Mouse (Mus musculus) left cerebral cortex, adult 18-20 months (tissue): ENCODE data around the gene Dlg2. TPM values are rescaled to one million over a fixed set of nuclear protein-coding genes. Genes with fewer than 3 reads are reported as not detected.
A peak's percentile ranks its signal among the peaks of the same experiment; 100 is the strongest.

Experiments used
- DNase-seq, 2 experiments: peaks; one replicate each; pipeline ENCODE4 v3.0.0; 2021 to 2022; ENCODE audit warnings: low spot score in 2 of 2, mixed read lengths in 1 of 2
- total RNA-seq, 2 experiments: library from RNA; stranded (reverse); gene quantifications; 2 replicates each; pipeline ENCODE4 v1.2.3; 2021

The Dlg2 gene
- total RNA-seq, 2 experiments from 2014 or later: 256 to 276 TPM

- DNase-seq: peak; percentile 49 to 53
Measured at GRCm38 (mm10) chr7:91089211-91089930, 612.9 kb downstream of the Dlg2 start.

- peak; percentile 21 to 23 for DNase-seq
Measured at GRCm38 (mm10) chr7:91090317-91090829, 613.9 kb downstream of the Dlg2 start.

- DNase-seq: peak; percentile 27 to 45
Measured at GRCm38 (mm10) chr7:91090830-91091683, 614.6 kb downstream of the Dlg2 start.

- peak; percentile 38 to 42 for DNase-seq
Measured at GRCm38 (mm10) chr7:91096467-91096866, 620.0 kb downstream of the Dlg2 start.

GRCm38 (mm10) chr7:91098521-91098920 is 622.0 kb downstream of the Dlg2 start:
- no peak for DNase-seq

- peak in 1 of 2 experiments; percentile 36 for DNase-seq
Measured at GRCm38 (mm10) chr7:91109575-91109974, 633.1 kb downstream of the Dlg2 start.

GRCm38 (mm10) chr7:91132128-91132527 is 655.7 kb downstream of the Dlg2 start:
- DNase-seq: no peak

GRCm38 (mm10) chr7:91154096-91154495 is 677.6 kb downstream of the Dlg2 start:
- DNase-seq: no peak

- no peak for DNase-seq
Measured at GRCm38 (mm10) chr7:91159144-91159543, 682.7 kb downstream of the Dlg2 start.

- DNase-seq: no peak
Measured at GRCm38 (mm10) chr7:91161643-91162175, 685.2 kb downstream of the Dlg2 start.

GRCm38 (mm10) chr7:91173560-91173959 is 697.1 kb downstream of the Dlg2 start:
- DNase-seq: no peak

- DNase-seq: no peak
Measured at GRCm38 (mm10) chr7:91188211-91188610, 711.7 kb downstream of the Dlg2 start.

- DNase-seq: no peak
Measured at GRCm38 (mm10) chr7:91199372-91199771, 722.9 kb downstream of the Dlg2 start.

- DNase-seq: peak in 1 of 2 experiments; percentile 21
Measured at GRCm38 (mm10) chr7:91208083-91208852, 731.8 kb downstream of the Dlg2 start.

GRCm38 (mm10) chr7:91208973-91209372 is 732.5 kb downstream of the Dlg2 start:
- no peak for DNase-seq

GRCm38 (mm10) chr7:91212236-91212635 is 735.8 kb downstream of the Dlg2 start:
- DNase-seq: no peak

GRCm38 (mm10) chr7:91214921-91215320 is 738.4 kb downstream of the Dlg2 start:
- no peak for DNase-seq

- peak; percentile 55 to 77 for DNase-seq
Measured at GRCm38 (mm10) chr7:91218321-91218987, 742.0 kb downstream of the Dlg2 start.

GRCm38 (mm10) chr7:91226442-91226841 is 750.0 kb downstream of the Dlg2 start:
- DNase-seq: peak; percentile 65 to 71

- DNase-seq: peak in 1 of 2 experiments; percentile 53
Measured at GRCm38 (mm10) chr7:91241718-91242117, 765.2 kb downstream of the Dlg2 start.
